30 mouse cellular contexts compared by ENCODE assay signal in the genomic region with DNA sequence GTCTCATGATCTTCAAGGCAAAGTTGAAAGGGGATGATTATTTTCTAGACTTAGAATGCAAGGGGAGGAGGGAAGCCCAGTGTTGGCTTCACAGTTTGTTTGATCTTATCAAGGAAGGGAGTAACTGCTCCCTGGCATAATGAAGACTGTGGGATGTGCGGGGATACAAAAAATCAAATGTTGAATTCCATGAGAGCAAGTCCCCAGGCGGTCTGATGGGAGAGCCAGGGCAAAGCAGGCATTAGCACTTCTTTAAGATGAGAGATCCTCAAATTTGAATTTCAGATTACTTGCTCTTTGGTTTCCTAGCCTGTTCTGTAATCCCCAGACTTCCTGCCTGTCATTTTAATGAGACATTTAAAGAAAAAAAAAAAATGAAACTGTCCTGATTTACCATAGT.
DNase-seq lines count a peak whose midpoint lies in the region; ATAC-seq and TF ChIP-seq lines count a peak whose summit lies in the region.
"Had no signal": no experiment of that assay in that cellular context is flagged by ENCODE, and none has a peak within 500 bp of the region (broad histone marks: within the 10 kb centered on the region; RNA-seq: fewer than 3 reads in every experiment).

No protein-coding gene starts in this region.

- no peak overlapping the region for H3K9ac ChIP-seq in forebrain, embryonic 14.5 days (ENCODE audit: low read length)
- no peak overlapping the region for H3K9ac ChIP-seq in forebrain, embryonic 15.5 days (replicated peaks)
- no peak overlapping the region for H3K9ac ChIP-seq in midbrain, embryonic 12.5 days (replicated peaks)
- no peak overlapping the region for H3K9ac ChIP-seq in midbrain, postnatal 0 days (replicated peaks; ENCODE audit: low read length, poor library complexity, severe bottlenecking)
- no peak overlapping the region for H3K9ac ChIP-seq in midbrain, embryonic 14.5 days (replicated peaks; ENCODE audit: low read length)
- H3K9ac ChIP-seq: embryonic facial prominence, embryonic 12.5 days; embryonic facial prominence, embryonic 15.5 days; forebrain, embryonic 12.5 days; heart, embryonic 12.5 days; heart, embryonic 15.5 days; hindbrain, embryonic 13.5 days had no signal

- no peaks in the 10 kb centered on the region for H3K36me3 ChIP-seq in forebrain, embryonic 14.5 days (ENCODE audit: control insufficient read depth, insufficient read depth, low read length)
- no peaks in the 10 kb centered on the region for H3K36me3 ChIP-seq in forebrain, embryonic 15.5 days
- no peaks in the 10 kb centered on the region for H3K36me3 ChIP-seq in midbrain, embryonic 12.5 days
- no peaks in the 10 kb centered on the region for H3K36me3 ChIP-seq in midbrain, postnatal 0 days (ENCODE audit: insufficient read depth, low read length)
- no peaks in the 10 kb centered on the region for H3K36me3 ChIP-seq in midbrain, embryonic 14.5 days (ENCODE audit: control insufficient read depth, insufficient read depth, low read length)
- H3K36me3 ChIP-seq: embryonic facial prominence, embryonic 12.5 days; embryonic facial prominence, embryonic 15.5 days; forebrain, embryonic 12.5 days; G1E; heart, embryonic 12.5 days; heart, embryonic 15.5 days; hindbrain, embryonic 10.5 days; hindbrain, embryonic 13.5 days had no signal

- H3K27ac ChIP-seq in forebrain, embryonic 14.5 days (ENCODE audit: low read depth, low read length) = no peak overlapping the region
- no peak overlapping the region for H3K27ac ChIP-seq in forebrain, embryonic 15.5 days (replicated peaks)
- no peak overlapping the region for H3K27ac ChIP-seq in midbrain, embryonic 12.5 days (replicated peaks)
- H3K27ac ChIP-seq in midbrain, postnatal 0 days (ENCODE audit: low read depth, low read length) = no peak overlapping the region
- no peak overlapping the region for H3K27ac ChIP-seq in midbrain, embryonic 14.5 days (replicated peaks; ENCODE audit: low read depth, low read length)
- H3K27ac ChIP-seq: embryonic facial prominence, embryonic 12.5 days; embryonic facial prominence, embryonic 15.5 days; forebrain, embryonic 12.5 days; gastrocnemius, adult 2 months; heart, embryonic 15.5 days; hindbrain, embryonic 10.5 days; hindbrain, embryonic 13.5 days had no signal

- DNase-seq in forebrain, embryonic 14.5 days (ENCODE audit: low spot score) = peak; percentile 39
- DNase-seq in midbrain, postnatal 0 days (ENCODE audit: low spot score) = no peak
- peak; percentile 63 for DNase-seq in midbrain, embryonic 14.5 days
- DNase-seq: adrenal gland, adult 8-10 months; adrenal gland, postnatal 25 days; B cell, adult 2 months; cerebellum, adult 18-20 months; cerebellum, adult 9-11 months; cerebellum, postnatal 25 days; gastrocnemius, adult 2 months; gastrocnemius, postnatal 14 days; heart, adult 11 months; heart, postnatal 10 days; heart, postnatal 36 days had no signal

- no peaks in the 10 kb centered on the region for H3K9me3 ChIP-seq in forebrain, embryonic 14.5 days (replicated peaks; ENCODE audit: control insufficient read depth, low read length)
- H3K9me3 ChIP-seq in forebrain, embryonic 15.5 days = no peaks in the 10 kb centered on the region
- no peaks in the 10 kb centered on the region for H3K9me3 ChIP-seq in midbrain, embryonic 12.5 days
- no peaks in the 10 kb centered on the region for H3K9me3 ChIP-seq in midbrain, postnatal 0 days (ENCODE audit: low read length)
- H3K9me3 ChIP-seq in midbrain, embryonic 14.5 days (ENCODE audit: control insufficient read depth, low read length) = no peaks in the 10 kb centered on the region
- H3K9me3 ChIP-seq: embryonic facial prominence, embryonic 12.5 days; embryonic facial prominence, embryonic 15.5 days; forebrain, embryonic 12.5 days; G1E; heart, embryonic 12.5 days; heart, embryonic 15.5 days; hindbrain, embryonic 10.5 days; hindbrain, embryonic 13.5 days had no signal

- no peak overlapping the region for H3K4me3 ChIP-seq in forebrain, embryonic 14.5 days (ENCODE audit: low read depth, low read length)
- H3K4me3 ChIP-seq in forebrain, embryonic 15.5 days = no peak overlapping the region
- H3K4me3 ChIP-seq in midbrain, embryonic 12.5 days = no peak overlapping the region
- no peak overlapping the region for H3K4me3 ChIP-seq in midbrain, postnatal 0 days (ENCODE audit: low read depth, low read length)
- no peak overlapping the region for H3K4me3 ChIP-seq in midbrain, embryonic 14.5 days (replicated peaks; ENCODE audit: low read depth, low read length)
- H3K4me3 ChIP-seq: embryonic facial prominence, embryonic 12.5 days; embryonic facial prominence, embryonic 15.5 days; forebrain, embryonic 12.5 days; gastrocnemius, adult 2 months; heart, embryonic 12.5 days; heart, embryonic 15.5 days; hindbrain, embryonic 10.5 days; hindbrain, embryonic 13.5 days had no signal

- 29% methylated on average over 2 of the region's 2 CpGs for WGBS in forebrain, embryonic 14.5 days
- WGBS in forebrain, embryonic 15.5 days = 29% methylated on average over 2 of the region's 2 CpGs
- WGBS in midbrain, embryonic 12.5 days = 23% methylated on average over 2 of the region's 2 CpGs
- 16% methylated on average over 2 of the region's 2 CpGs for WGBS in midbrain, postnatal 0 days
- WGBS in midbrain, embryonic 14.5 days = 11% methylated on average over 2 of the region's 2 CpGs

- no peaks in the 10 kb centered on the region for H3K4me1 ChIP-seq in forebrain, embryonic 14.5 days (ENCODE audit: control insufficient read depth, insufficient read depth, low read length)
- no peaks in the 10 kb centered on the region for H3K4me1 ChIP-seq in forebrain, embryonic 15.5 days
- no peaks in the 10 kb centered on the region; the same call in 1 of the 2 replicates for H3K4me1 ChIP-seq in midbrain, embryonic 12.5 days
- no peaks in the 10 kb centered on the region for H3K4me1 ChIP-seq in midbrain, postnatal 0 days (ENCODE audit: insufficient read depth, low read length)
- no peaks in the 10 kb centered on the region for H3K4me1 ChIP-seq in midbrain, embryonic 14.5 days (ENCODE audit: control insufficient read depth, insufficient read depth, low read length)
- H3K4me1 ChIP-seq: embryonic facial prominence, embryonic 12.5 days; embryonic facial prominence, embryonic 15.5 days; forebrain, embryonic 12.5 days; heart, embryonic 12.5 days; heart, embryonic 15.5 days; hindbrain, embryonic 10.5 days; hindbrain, embryonic 13.5 days had no signal

- peak; percentile 50 for ATAC-seq in forebrain, embryonic 14.5 days
- ATAC-seq in forebrain, embryonic 15.5 days (replicated peaks) = no peak; the same call in 1 of the 2 replicates
- ATAC-seq in midbrain, embryonic 12.5 days (ENCODE audit: low FRiP score, low read depth) = peak; percentile 80
- no peak for ATAC-seq in midbrain, postnatal 0 days (ENCODE audit: low FRiP score)
- ATAC-seq in midbrain, embryonic 14.5 days (ENCODE audit: low FRiP score, low TSS enrichment) = peak; percentile 81
- ATAC-seq in inflammation-experienced regulatory T-cells, adult 6 months = no peak
- ATAC-seq in activated CD4-positive, CD25-positive, alpha-beta regulatory T cell, adult 4 months = no peak
- ATAC-seq: hindbrain, embryonic 16.5 days; intestine, embryonic 16.5 days; Patski had no signal

- no peak overlapping the region for H3K4me2 ChIP-seq in forebrain, embryonic 14.5 days (ENCODE audit: low read length)
- no peak overlapping the region for H3K4me2 ChIP-seq in forebrain, embryonic 15.5 days (replicated peaks)
- no peak overlapping the region for H3K4me2 ChIP-seq in midbrain, embryonic 12.5 days (replicated peaks)
- H3K4me2 ChIP-seq in midbrain, postnatal 0 days (ENCODE audit: low read depth, low read length, poor library complexity, severe bottlenecking) = no peak overlapping the region
- H3K4me2 ChIP-seq in midbrain, embryonic 14.5 days (ENCODE audit: low read length) = no peak overlapping the region
- H3K4me2 ChIP-seq: embryonic facial prominence, embryonic 12.5 days; embryonic facial prominence, embryonic 15.5 days; forebrain, embryonic 12.5 days; heart, embryonic 12.5 days; heart, embryonic 15.5 days; hindbrain, embryonic 13.5 days had no signal

- no peaks in the 10 kb centered on the region for H3K27me3 ChIP-seq in forebrain, embryonic 14.5 days (replicated peaks; ENCODE audit: control insufficient read depth, insufficient read depth, low read length)
- no peaks in the 10 kb centered on the region for H3K27me3 ChIP-seq in forebrain, embryonic 15.5 days
- no peaks in the 10 kb centered on the region for H3K27me3 ChIP-seq in midbrain, embryonic 12.5 days
- H3K27me3 ChIP-seq in midbrain, postnatal 0 days (ENCODE audit: insufficient read depth, low read length) = no peaks in the 10 kb centered on the region
- no peaks in the 10 kb centered on the region for H3K27me3 ChIP-seq in midbrain, embryonic 14.5 days (ENCODE audit: control insufficient read depth, insufficient read depth, low read length)
- H3K27me3 ChIP-seq: CH12.LX; embryonic facial prominence, embryonic 12.5 days; embryonic facial prominence, embryonic 15.5 days; forebrain, embryonic 12.5 days; heart, embryonic 12.5 days; heart, embryonic 15.5 days; hindbrain, embryonic 13.5 days; Patski had no signal

- no peak for TF ChIP-seq CTCF in midbrain, postnatal 0 days (IDR thresholded peaks at IDR 0.05)

Comparison
In these comparisons a context has a peak if more than half of its experiments do, and no peak if none do; other contexts are left out.
1. ATAC-seq: peak in forebrain, embryonic 14.5 days (single experiment), midbrain, embryonic 12.5 days (single experiment) and midbrain, embryonic 14.5 days (single experiment); none in forebrain, embryonic 15.5 days (single experiment), midbrain, postnatal 0 days (single experiment), inflammation-experienced regulatory T-cells, adult 6 months (single experiment) and activated CD4-positive, CD25-positive, alpha-beta regulatory T cell, adult 4 months (single experiment).